Comparison of ENCODE assay signal across 18 mouse cellular contexts in genomic region chr5:146809951-146810350, GRCm38 (mm10). TPM values are rescaled to one million over a fixed set of nuclear protein-coding genes. Genes with fewer than 3 reads are reported as not detected.
"Had no signal": no experiment of that assay in that cellular context is flagged by ENCODE, and none has a peak within 500 bp of the region (broad histone marks: within the 10 kb centered on the region; RNA-seq: fewer than 3 reads in every experiment).

No protein-coding gene starts in this region.

- DNase-seq: lung, adult 18-20 months; lung, embryonic 14.5 days; lung, postnatal 10 days; lung, postnatal 4 days; midbrain, embryonic 14.5 days; retina, postnatal 1 day; right cerebral cortex, postnatal 14 days; spleen, adult 18-20 months; thymus, adult 2 months; thymus, postnatal 25 days; thymus, postnatal 4 days had no signal

- H3K27ac ChIP-seq: midbrain, embryonic 10.5 days; midbrain, embryonic 12.5 days; neural tube, embryonic 13.5 days; neural tube, embryonic 15.5 days had no signal

- H3K4me3 ChIP-seq: midbrain, embryonic 10.5 days; midbrain, embryonic 12.5 days; myocyte; neural tube, embryonic 13.5 days; neural tube, embryonic 15.5 days had no signal

RNA-seq across cellular contexts. Expression of gene Rasl11a, which starts 34.9 kb away (rescaled TPM):
- total RNA-seq: megakaryocyte, adult 5-6 weeks; megakaryocyte-erythroid progenitor cell, adult 5-6 weeks had no signal
